Mouse (Mus musculus) megakaryocyte, embryonic 14.5 days (primary cell): Measurements from ENCODE around the gene Cdc73.

Experiments used
- FLI1 ChIP-seq: IDR thresholded peaks from 2 replicates; pipeline ENCODE4 v1.6.1; 2012; ENCODE audit warnings: low read length, inconsistent platforms, mixed read lengths
- GATA1 ChIP-seq: IDR thresholded peaks from 3 replicates; pipeline ENCODE4 v1.6.1; 2012; ENCODE audit warnings: mixed read lengths, low read length, inconsistent platforms, borderline replicate concordance

DNA sequence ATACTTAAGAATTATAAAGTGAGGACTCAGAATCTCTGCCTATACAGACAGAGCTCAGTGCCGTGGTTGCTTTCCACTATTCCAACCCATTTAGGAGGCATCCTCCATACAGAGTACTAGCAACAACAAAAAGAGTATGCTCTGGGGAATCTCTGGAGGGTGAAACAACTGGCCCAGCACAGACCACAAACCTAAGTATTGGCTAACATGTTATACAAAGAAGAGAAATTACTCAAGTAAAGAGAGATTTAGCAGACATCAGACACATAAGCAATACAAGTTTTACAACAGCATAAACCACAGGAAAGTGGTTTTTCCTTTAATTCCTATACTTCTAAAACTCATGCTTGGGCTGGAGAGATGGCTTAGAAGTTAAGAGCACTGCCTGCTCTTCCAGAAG, 80.1 kb downstream of the Cdc73 start:
- TF ChIP-seq GATA1 (no peak), FLI1 (no peak)
